Mouse (Mus musculus): Measurements from ENCODE around the gene Ttc9.

Gene Ttc9

GRCm38 (mm10) chr12:81630915-81631660, at the start of gene Ttc9:
Ttc9 (plus strand) TSS chr12:81631249.
- DNase-seq, result peak; percentile 56 to 57

GRCm38 (mm10) chr12:81594902-81595671, 36.0 kb upstream of the Ttc9 start, which contains the start of gene Med6:
Med6 (minus strand) TSS chr12:81595008.
- DNase-seq, result peak; percentile 95 to 96

GRCm38 (mm10) chr12:81596547-81597262, 34.3 kb upstream of the Ttc9 start:
- no peak for DNase-seq

- no peak for DNase-seq
These were observed 25.9 kb upstream of the Ttc9 start for GRCm38 (mm10) chr12:81604995-81605784.

- no peak for DNase-seq
These were observed 21.6 kb upstream of the Ttc9 start for GRCm38 (mm10) chr12:81609445-81609844.

- DNase-seq, result no peak
These were observed 15.2 kb upstream of the Ttc9 start for GRCm38 (mm10) chr12:81615807-81616206.

GRCm38 (mm10) chr12:81616980-81617379, 14.1 kb upstream of the Ttc9 start:
- no peak for DNase-seq

- peak; percentile 45 to 82 for DNase-seq
These were observed 11.7 kb upstream of the Ttc9 start for GRCm38 (mm10) chr12:81619302-81619701.

- no peak for DNase-seq
These were observed 7.7 kb upstream of the Ttc9 start for GRCm38 (mm10) chr12:81623377-81623776.

- DNase-seq, result no peak
These were observed 4.7 kb upstream of the Ttc9 start for GRCm38 (mm10) chr12:81626226-81626861.

- DNase-seq, result peak in 1 of 2 experiments; percentile 7
These were observed 3.6 kb upstream of the Ttc9 start for GRCm38 (mm10) chr12:81627426-81627825.

GRCm38 (mm10) chr12:81628091-81628490, 3.0 kb upstream of the Ttc9 start:
- DNase-seq, result no peak

GRCm38 (mm10) chr12:81630520-81630914, 532 bp upstream of the Ttc9 start:
- DNase-seq, result peak; percentile 48 to 64

GRCm38 (mm10) chr12:81631661-81632401, 782 bp downstream of the Ttc9 start:
- peak; percentile 32 to 46 for DNase-seq

- DNase-seq, result no peak
These were observed 2.2 kb downstream of the Ttc9 start for GRCm38 (mm10) chr12:81633246-81633645.

- no peak for DNase-seq
These were observed 9.6 kb downstream of the Ttc9 start for GRCm38 (mm10) chr12:81640656-81641055.

GRCm38 (mm10) chr12:81642361-81643082, 11.5 kb downstream of the Ttc9 start:
- DNase-seq, result no peak

GRCm38 (mm10) chr12:81646811-81647210, 15.8 kb downstream of the Ttc9 start:
- DNase-seq, result no peak

GRCm38 (mm10) chr12:81653344-81653743, 22.3 kb downstream of the Ttc9 start:
- DNase-seq, result peak; percentile 15 to 30

- DNase-seq, result no peak
These were observed 26.3 kb downstream of the Ttc9 start for GRCm38 (mm10) chr12:81657321-81657720.

GRCm38 (mm10) chr12:81658086-81658485, 27.0 kb downstream of the Ttc9 start:
- DNase-seq, result no peak
